Mouse (Mus musculus): ENCODE results near the gene Taf1d. TPM values are rescaled to one million over a fixed set of nuclear protein-coding genes. Genes with fewer than 3 reads are reported as not detected.

Gene Taf1d
- total and polyA plus RNA-seq, 3 experiments = 298 to 860 (median 548) TPM

DNA sequence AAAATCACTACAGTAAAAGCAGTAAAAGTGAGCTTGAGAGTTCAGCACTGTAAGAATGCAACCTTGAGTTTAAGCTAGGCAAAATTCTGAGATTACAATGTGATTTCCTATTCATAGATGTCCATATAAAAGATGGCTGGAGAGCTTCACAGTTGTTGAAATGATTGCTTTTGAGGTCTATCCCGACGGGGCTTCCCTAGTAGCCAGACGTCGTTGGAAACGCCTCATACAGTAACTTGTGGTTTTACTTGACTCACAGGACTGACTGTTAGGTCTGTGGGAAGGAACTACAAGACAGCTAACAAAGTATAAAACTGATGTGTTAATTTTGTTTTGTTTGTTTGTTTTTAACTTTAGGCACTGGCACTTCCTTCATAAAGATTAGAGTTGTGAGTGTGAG lies 7.6 kb downstream of the Taf1d start:
- Histone ChIP-seq H3K27me3 (ENCODE audit: control insufficient read depth in 1 of 2, insufficient read depth in 2 of 2, low read length in 2 of 2) (no peaks in the 10 kb centered on the region), H3K4me1 (ENCODE audit: control insufficient read depth in 1 of 2, insufficient read depth in 2 of 2, low read length in 2 of 2) (peaks cover 9 to 19% of the 10 kb centered on the region in 2 experiments), H3K36me3 (ENCODE audit: control insufficient read depth in 1 of 2, insufficient read depth in 2 of 2, low read length in 2 of 2) (peaks cover 63 to 70% of the 10 kb centered on the region in 2 experiments), H3K79me2 (ENCODE audit: control insufficient read depth, insufficient read depth, low read length, poor library complexity) (peaks cover 22% of the 10 kb centered on the region), H3K9me3 (replicated peaks; ENCODE audit: insufficient read depth, low read length) (no peaks in the 10 kb centered on the region), H3K9ac (ENCODE audit: control insufficient read depth, low read depth, low read length, poor library complexity, severe bottlenecking) (no peak overlapping the region), H3K4me3 (ENCODE audit: control insufficient read depth in 1 of 2, insufficient read depth in 1 of 2, low read depth in 2 of 2, low read length in 2 of 2) (no peak overlapping the region), H3K27ac (ENCODE audit: control insufficient read depth, low read depth, low read length) (no peak overlapping the region; the same call in 1 of the 2 replicates)
- TF ChIP-seq USF2 (IDR thresholded peaks at IDR 0.05; ENCODE audit: borderline replicate concordance in 1 of 2, insufficient read depth in 1 of 2, low read depth in 1 of 2, low read length in 2 of 2) (no peak), HCFC1 (IDR thresholded peaks at IDR 0.05; ENCODE audit: low read depth, low read length) (no peak), JUND (IDR thresholded peaks at IDR 0.05; ENCODE audit: low read depth, low read length) (no peak), NELFE (IDR thresholded peaks at IDR 0.05; ENCODE audit: low read depth, low read length) (no peak), ZMIZ1 (IDR thresholded peaks at IDR 0.05; ENCODE audit: low read depth, low read length) (no peak), MAFK (IDR thresholded peaks at IDR 0.05; ENCODE audit: borderline replicate concordance, low read depth, low read length) (no peak), ETS1 (IDR thresholded peaks at IDR 0.05; ENCODE audit: low read depth, low read length) (no peak), NRF1 (IDR thresholded peaks at IDR 0.05; ENCODE audit: insufficient read depth, low read depth, low read length, poor library complexity, severe bottlenecking) (no peak), KAT2A (conservative IDR thresholded peaks at IDR 0.05; ENCODE audit: low read depth, low read length) (no peak)
- DNase-seq (ENCODE audit: low read depth, low spot score) = peak; percentile 66

DNA sequence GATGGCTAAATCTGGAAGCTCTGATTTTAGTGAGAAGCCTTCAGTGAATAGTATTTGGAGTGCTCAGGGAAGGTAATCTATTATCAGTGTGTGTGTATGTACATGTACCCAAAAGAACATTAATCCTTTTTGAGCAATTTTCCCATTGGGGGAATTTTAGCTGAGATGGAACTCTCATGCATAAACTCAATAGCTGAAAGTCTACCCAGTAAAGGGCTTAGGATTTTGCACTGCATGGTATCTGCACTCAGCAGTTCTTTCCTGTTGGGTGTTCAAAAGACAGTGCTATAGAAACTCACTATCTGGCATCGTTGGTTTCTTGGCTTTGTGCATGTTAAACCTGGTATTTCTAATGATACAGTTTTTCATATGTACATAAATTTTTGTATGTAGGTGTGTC lies 8.6 kb downstream of the Taf1d start:
- no peak overlapping the region for H3K4me3 ChIP-seq (ENCODE audit: control insufficient read depth in 1 of 2, insufficient read depth in 1 of 2, low read depth in 2 of 2, low read length in 2 of 2)
- H3K36me3 ChIP-seq (ENCODE audit: control insufficient read depth in 1 of 2, insufficient read depth in 2 of 2, low read length in 2 of 2) = peaks cover 57 to 60% of the 10 kb centered on the region in 2 experiments
- H3K4me1 ChIP-seq (ENCODE audit: control insufficient read depth in 1 of 2, insufficient read depth in 2 of 2, low read length in 2 of 2) = peaks cover 7 to 19% of the 10 kb centered on the region in 2 experiments
- peaks cover 13% of the 10 kb centered on the region for H3K79me2 ChIP-seq (ENCODE audit: control insufficient read depth, insufficient read depth, low read length, poor library complexity)
- no peak overlapping the region for H3K9ac ChIP-seq (ENCODE audit: control insufficient read depth, low read depth, low read length, poor library complexity, severe bottlenecking)
- H3K27me3 ChIP-seq (ENCODE audit: control insufficient read depth in 1 of 2, insufficient read depth in 2 of 2, low read length in 2 of 2) = no peaks in the 10 kb centered on the region
- TF ChIP-seq GABPA (IDR thresholded peaks at IDR 0.05; ENCODE audit: low read depth, low read length) (no peak), EP300 (IDR thresholded peaks at IDR 0.05; ENCODE audit: low read depth in 1 of 2, low read length in 2 of 2) (no peak), ETS1 (IDR thresholded peaks at IDR 0.05; ENCODE audit: low read depth, low read length) (no peak), TAL1 (IDR thresholded peaks at IDR 0.05; ENCODE audit: low read length) (peak; percentile 2; the same call in 1 of the 2 replicates), POLR2A (IDR thresholded peaks at IDR 0.05; ENCODE audit: control insufficient read depth in 1 of 2, insufficient read depth in 1 of 2, low read depth in 1 of 2, low read length in 2 of 2, poor library complexity in 1 of 2) (no peak), ZNF384 (IDR thresholded peaks at IDR 0.05; ENCODE audit: low read depth, low read length) (no peak), CHD2 (IDR thresholded peaks at IDR 0.05; ENCODE audit: low read length) (no peak), ZKSCAN1 (IDR thresholded peaks at IDR 0.05; ENCODE audit: low read depth, low read length) (no peak)
- H3K27ac ChIP-seq (ENCODE audit: control insufficient read depth, low read depth, low read length) = no peak overlapping the region
- peak; percentile 55 for DNase-seq (ENCODE audit: low read depth, low spot score)
- no peaks in the 10 kb centered on the region for H3K9me3 ChIP-seq (replicated peaks; ENCODE audit: insufficient read depth, low read length)

All from MEL (cell line).